Mouse (Mus musculus) liver, embryonic 14.5 days (tissue): ENCODE measurements around the gene Cd36. TPM values are rescaled to one million over a fixed set of nuclear protein-coding genes. Genes with fewer than 3 reads are reported as not detected.

Source experiments
- ATAC-seq: fragments of 200-750 bp; cut with Nextera tagmentation; 2 replicates; pipeline ENCODE4 v1.8.0; 2017; ENCODE audit warnings: moderate number of reproducible peaks, mild to moderate bottlenecking, moderate library complexity; ENCODE audit not compliant: insufficient read depth
- DNase-seq, 3 experiments: peaks; one replicate each; pipeline ENCODE4 v3.0.0-alpha.2; 2012 to 2013; ENCODE audit warnings: low read depth in 3 of 3, low spot score in 3 of 3
- H3K27ac ChIP-seq: fragments of 300-500 bp; sonication (generic); 2 replicates; pipeline ENCODE4 v1.5.1; 2014; ENCODE audit warnings: moderate library complexity, mild to moderate bottlenecking, control low read depth, inconsistent platforms
- H3K27me3 ChIP-seq: fragments of 300-500 bp; sonication (generic); 2 replicates; pipeline ENCODE4 v1.6.1; 2014; ENCODE audit warnings: mild to moderate bottlenecking, low read length, moderate library complexity; ENCODE audit not compliant: control insufficient read depth, insufficient read depth
- H3K36me3 ChIP-seq: fragments of 300-500 bp; sonication (generic); replicated peaks from 2 replicates; pipeline ENCODE4 v1.6.1; 2014; ENCODE audit warnings: low read depth; ENCODE audit not compliant: control insufficient read depth, insufficient read depth
- H3K4me1 ChIP-seq, 2 experiments: fragments of 200-500 bp in 1 of 2; fragments of 300-500 bp in 1 of 2; sonication (generic) in 1 of 2; replicated peaks; 2 replicates each; pipeline ENCODE4 v1.6.1; 2012 to 2014; ENCODE audit warnings: antibody characterized with exemption in 1 of 2, inconsistent platforms in 1 of 2, low read length in 1 of 2; ENCODE audit not compliant: control insufficient read depth in 2 of 2, insufficient read depth in 2 of 2
- H3K4me2 ChIP-seq: fragments of 300-500 bp; sonication (generic); 2 replicates; pipeline ENCODE4 v1.6.1; 2014; ENCODE audit warnings: low read depth, mild to moderate bottlenecking, control low read depth, moderate library complexity
- H3K4me3 ChIP-seq, 2 experiments: fragments of 200-500 bp in 1 of 2; fragments of 300-500 bp in 1 of 2; sonication (generic) in 1 of 2; 2 replicates each; pipeline ENCODE4 v1.5.1; 2012 to 2014; ENCODE audit warnings: low read depth in 2 of 2, low read length in 2 of 2, mild to moderate bottlenecking in 2 of 2, control low read depth in 1 of 2, inconsistent platforms in 1 of 2, moderate library complexity in 1 of 2; ENCODE audit not compliant: insufficient read depth in 1 of 2
- H3K9ac ChIP-seq: fragments of 300-500 bp; sonication (generic); replicated peaks from 2 replicates; pipeline ENCODE4 v1.6.1; 2014; ENCODE audit warnings: mild to moderate bottlenecking, control low read depth, moderate library complexity
- H3K9me3 ChIP-seq: fragments of 300-500 bp; sonication (generic); 2 replicates; pipeline ENCODE4 v1.6.1; 2016; ENCODE audit warnings: low read length, mixed read lengths; ENCODE audit not compliant: control insufficient read depth
- CTCF ChIP-seq: IDR thresholded peaks from 2 replicates; pipeline ENCODE4 v1.5.1; 2016; ENCODE audit warnings: antibody characterized with exemption, low read depth, control low read depth
- EP300 ChIP-seq: IDR thresholded peaks from 2 replicates; pipeline ENCODE4 v1.6.1; 2016; ENCODE audit warnings: antibody characterized with exemption, low read depth
- WGBS: fragments of 180-500 bp; shearing (Covaris S2); extraction: QIAGEN DNeasy Blood & Tissue Kit; methylation state at CpG from one replicate; pipeline ENCODE4 v1.1.7; 2014; ENCODE audit not compliant: insufficient replicate concordance; 5-methylcytosine and 5-hydroxymethylcytosine counted together
- polyA plus RNA-seq, 2 experiments: library from polyadenylated mRNA; depleted of rRNA in 1 of 2; stranded (reverse) in 1 of 2; unstranded in 1 of 2; fragments of >200 nt; fragmentation: Nextera tagmentation in 1 of 2; extraction: Ambion mirVana in 1 of 2; gene quantifications; 2 replicates each; pipeline versions ENCODE4 v1.2.1 to v1.2.3; 2012 to 2014

Gene Cd36
- polyA plus RNA-seq, 2 experiments, result 9.3 to 25.9 TPM

GRCm38 (mm10) chr5:17865432-17865831 lies 23.2 kb downstream of the Cd36 start:
- no peaks in the 10 kb centered on the region for H3K4me1 ChIP-seq
- H3K9me3 ChIP-seq, result no peaks in the 10 kb centered on the region
- H3K4me2 ChIP-seq, result no peak overlapping the region
- no peak overlapping the region for H3K9ac ChIP-seq
- no peaks in the 10 kb centered on the region for H3K36me3 ChIP-seq
- no peak for TF ChIP-seq EP300
- TF ChIP-seq CTCF, result no peak
- no peak overlapping the region for H3K4me3 ChIP-seq
- H3K27ac ChIP-seq, result no peak overlapping the region
- H3K27me3 ChIP-seq, result no peaks in the 10 kb centered on the region
- no peak for ATAC-seq
- DNase-seq, result no peak

- Histone ChIP-seq H3K4me1 (no peaks in the 10 kb centered on the region), H3K27me3 (no peaks in the 10 kb centered on the region), H3K27ac (no peak overlapping the region), H3K4me2 (no peak overlapping the region), H3K9ac (no peak overlapping the region), H3K36me3 (no peaks in the 10 kb centered on the region), H3K4me3 (no peak overlapping the region), H3K9me3 (no peaks in the 10 kb centered on the region)
- ATAC-seq (no peak), DNase-seq (no peak)
- TF ChIP-seq CTCF (no peak), EP300 (no peak)
- WGBS, result 69% methylated on average over 2 of the region's 2 CpGs
These were observed 25.5 kb downstream of the Cd36 start for GRCm38 (mm10) chr5:17863085-17863484.

GRCm38 (mm10) chr5:17858399-17858798 lies 30.2 kb downstream of the Cd36 start:
- no peak for TF ChIP-seq EP300
- no peak for TF ChIP-seq CTCF

GRCm38 (mm10) chr5:17857871-17858270 lies 30.7 kb downstream of the Cd36 start:
- ATAC-seq (0 out of 2 replicates have a peak, but pooled peaks have one; percentile 6), DNase-seq (no peak)
- Histone ChIP-seq H3K4me1 (no peaks in the 10 kb centered on the region), H3K36me3 (no peaks in the 10 kb centered on the region), H3K9me3 (no peaks in the 10 kb centered on the region), H3K9ac (no peak overlapping the region), H3K27ac (no peak overlapping the region), H3K4me3 (no peak overlapping the region), H3K4me2 (no peak overlapping the region), H3K27me3 (no peaks in the 10 kb centered on the region)
- 70% methylated on average over 3 of the region's 3 CpGs for WGBS
- TF ChIP-seq CTCF, result no peak
- no peak for TF ChIP-seq EP300

More at GRCm38 (mm10) chr5:17858399-17858798, 30.2 kb downstream of the Cd36 start:
- DNase-seq (no peak), ATAC-seq (0 out of 2 replicates have a peak, but pooled peaks have one; percentile 18)
- Histone ChIP-seq H3K27ac (no peak overlapping the region), H3K36me3 (no peaks in the 10 kb centered on the region), H3K4me2 (no peak overlapping the region), H3K9me3 (no peaks in the 10 kb centered on the region), H3K27me3 (no peaks in the 10 kb centered on the region), H3K4me1 (no peaks in the 10 kb centered on the region), H3K9ac (no peak overlapping the region), H3K4me3 (no peak overlapping the region)
- WGBS, result 57% methylated on average over 3 of the region's 3 CpGs

- ATAC-seq (no peak), DNase-seq (no peak)
- no peak overlapping the region for H3K4me2 ChIP-seq
- no peaks in the 10 kb centered on the region for H3K36me3 ChIP-seq
- no peak overlapping the region for H3K9ac ChIP-seq
- 60% methylated on average over 4 of the region's 4 CpGs for WGBS
- no peak overlapping the region for H3K4me3 ChIP-seq
- no peaks in the 10 kb centered on the region for H3K9me3 ChIP-seq
- no peaks in the 10 kb centered on the region for H3K27me3 ChIP-seq
- no peaks in the 10 kb centered on the region for H3K4me1 ChIP-seq
- H3K27ac ChIP-seq, result no peak overlapping the region
- TF ChIP-seq CTCF, result no peak
These were observed 31.3 kb downstream of the Cd36 start for GRCm38 (mm10) chr5:17857262-17857661.
